Mouse (Mus musculus) bone marrow, adult 2 months (tissue): Measurements from ENCODE around the gene Rpl27.

Experiments
- CTCF ChIP-seq: fragments of 200-500 bp; IDR thresholded peaks from 2 replicates; pipeline ENCODE4 v1.5.1; 2011; ENCODE audit warnings: low read length, control low read depth; ENCODE audit not compliant: control insufficient read depth, insufficient read depth
- POLR2A ChIP-seq: fragments of 200-500 bp; IDR thresholded peaks from 2 replicates; pipeline ENCODE4 v1.6.1; 2011; ENCODE audit warnings: low read depth, mild to moderate bottlenecking, control low read depth, low read length, borderline replicate concordance; ENCODE audit not compliant: control insufficient read depth

DNA sequence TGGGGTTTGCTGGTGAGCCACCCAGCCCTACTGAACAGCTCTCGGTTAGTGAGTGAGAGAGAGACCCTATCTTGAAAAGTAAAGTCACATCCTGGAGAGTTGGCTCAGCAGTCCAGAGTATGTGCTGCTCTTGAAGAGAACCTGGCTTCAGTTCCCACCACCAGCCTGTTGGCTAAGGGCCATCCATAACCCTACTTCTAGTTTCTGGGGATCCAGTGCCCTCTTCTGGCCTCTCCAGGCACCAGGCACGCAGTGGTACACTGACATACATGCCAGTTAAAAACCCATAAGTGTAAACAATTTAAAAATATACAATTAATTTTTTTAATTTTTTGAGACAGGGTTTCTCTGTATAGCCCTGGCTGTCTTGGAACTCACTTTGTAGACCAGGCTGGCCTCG lies 8.3 kb downstream of the Rpl27 start:
- TF ChIP-seq POLR2A (no peak), CTCF (peak; percentile 54; the same call in 1 of the 2 replicates)
